Mouse (Mus musculus) neutrophil, adult 5-6 weeks (primary cell): Measurements from ENCODE around the gene Tnr. TPM values are rescaled to one million over a fixed set of nuclear protein-coding genes. Genes with fewer than 3 reads are reported as not detected.

ENCODE experiments used
- ATAC-seq: fragments of 151-379, 151-347 bp; 2 replicates; pipeline ENCODE4 v1.8.0; 2017; ENCODE audit warnings: mild to moderate bottlenecking, moderate TSS enrichment; ENCODE audit not compliant: insufficient number of reproducible peaks, poor library complexity, low FRiP score, severe bottlenecking; ENCODE audit errors: extremely low read depth
- total RNA-seq: library from RNA; stranded (forward); fragments of 200-1000 nt; gene quantifications from 2 replicates; pipeline ENCODE4 v1.2.3, GENCODE M21; 2017

Tnr gene
- total RNA-seq, 1 experiment from 2014 or later, result 0.23 TPM

GRCm38 (mm10) chr1:159551591-159552442 lies 28.2 kb downstream of the Tnr start:
- ATAC-seq, result no peak

GRCm38 (mm10) chr1:159561616-159562015 lies 38.0 kb downstream of the Tnr start:
- no peak for ATAC-seq

GRCm38 (mm10) chr1:159565129-159565528 lies 41.6 kb downstream of the Tnr start:
- ATAC-seq, result no peak

- ATAC-seq, result no peak
Measured at GRCm38 (mm10) chr1:159566046-159566445, 42.5 kb downstream of the Tnr start.

- ATAC-seq, result no peak
Measured at GRCm38 (mm10) chr1:159567171-159567570, 43.6 kb downstream of the Tnr start.

- no peak for ATAC-seq
Measured at GRCm38 (mm10) chr1:159570270-159570669, 46.7 kb downstream of the Tnr start.

GRCm38 (mm10) chr1:159570831-159571230 lies 47.3 kb downstream of the Tnr start:
- ATAC-seq, result no peak

- no peak for ATAC-seq
Measured at GRCm38 (mm10) chr1:159571951-159572350, 48.4 kb downstream of the Tnr start.

- ATAC-seq, result no peak
Measured at GRCm38 (mm10) chr1:159573116-159573515, 49.5 kb downstream of the Tnr start.

- no peak for ATAC-seq
Measured at GRCm38 (mm10) chr1:159574661-159575060, 51.1 kb downstream of the Tnr start.

- ATAC-seq, result no peak
Measured at GRCm38 (mm10) chr1:159576246-159576645, 52.7 kb downstream of the Tnr start.

GRCm38 (mm10) chr1:159578391-159578790 lies 54.8 kb downstream of the Tnr start:
- ATAC-seq, result no peak

- no peak for ATAC-seq
Measured at GRCm38 (mm10) chr1:159580335-159580921, 56.9 kb downstream of the Tnr start.

- ATAC-seq, result no peak
Measured at GRCm38 (mm10) chr1:159583877-159584276, 60.3 kb downstream of the Tnr start.

- no peak for ATAC-seq
Measured at GRCm38 (mm10) chr1:159588741-159589140, 65.2 kb downstream of the Tnr start.

GRCm38 (mm10) chr1:159594099-159595058 lies 70.8 kb downstream of the Tnr start:
- no peak for ATAC-seq

- no peak for ATAC-seq
Measured at GRCm38 (mm10) chr1:159595729-159596128, 72.2 kb downstream of the Tnr start.

GRCm38 (mm10) chr1:159596640-159597039 lies 73.1 kb downstream of the Tnr start:
- ATAC-seq, result no peak

GRCm38 (mm10) chr1:159613561-159613960 lies 90.0 kb downstream of the Tnr start:
- ATAC-seq, result no peak
